Mouse (Mus musculus) stomach, embryonic 16.5 days (tissue): ENCODE measurements around the gene Rps2. TPM values are rescaled to one million over a fixed set of nuclear protein-coding genes. Genes with fewer than 3 reads are reported as not detected.

ENCODE experiments used
- ATAC-seq: fragments of 200-750 bp; cut with Nextera tagmentation; 2 replicates; pipeline ENCODE4 v1.8.0; 2017; ENCODE audit warnings: moderate number of reproducible peaks, moderate TSS enrichment; ENCODE audit not compliant: insufficient read depth, low FRiP score
- H3K27ac ChIP-seq: fragments of 300-500 bp; sonication (generic); 2 replicates; pipeline ENCODE4 v1.5.1; 2014; ENCODE audit warnings: low read length
- H3K27me3 ChIP-seq: fragments of 300-500 bp; sonication (generic); 2 replicates; pipeline ENCODE4 v1.6.1; 2014; ENCODE audit warnings: low read length, control low read depth, mixed read lengths; ENCODE audit not compliant: control insufficient read depth, insufficient read depth
- H3K36me3 ChIP-seq: fragments of 300-500 bp; sonication (generic); 2 replicates; pipeline ENCODE4 v1.6.1; 2014; ENCODE audit warnings: low read length; ENCODE audit not compliant: control insufficient read depth, insufficient read depth
- H3K4me1 ChIP-seq: fragments of 300-500 bp; sonication (generic); 2 replicates; pipeline ENCODE4 v1.6.1; 2014; ENCODE audit warnings: low read length, control low read depth, mixed read lengths; ENCODE audit not compliant: control insufficient read depth, insufficient read depth
- H3K4me2 ChIP-seq: fragments of 300-500 bp; sonication (generic); 2 replicates; pipeline ENCODE4 v1.6.1; 2014; ENCODE audit warnings: low read depth, low read length, mixed read lengths
- H3K4me3 ChIP-seq: fragments of 300-500 bp; sonication (generic); replicated peaks from 2 replicates; pipeline ENCODE4 v1.5.1; 2014; ENCODE audit warnings: mild to moderate bottlenecking, low read length
- H3K9ac ChIP-seq: fragments of 300-500 bp; sonication (generic); 2 replicates; pipeline ENCODE4 v1.6.1; 2014; ENCODE audit warnings: low read length
- H3K9me3 ChIP-seq: fragments of 300-500 bp; sonication (generic); replicated peaks from 2 replicates; pipeline ENCODE4 v1.6.1; 2016; ENCODE audit warnings: low read length, control low read depth; ENCODE audit not compliant: control insufficient read depth
- WGBS: fragments of 180-500 bp; shearing (Covaris S2); extraction: QIAGEN DNeasy Blood & Tissue Kit; methylation state at CpG from one replicate; pipeline ENCODE4 v1.1.7; 2014; 5-methylcytosine and 5-hydroxymethylcytosine counted together
- polyA plus RNA-seq: library from polyadenylated mRNA; unstranded; fragments of >200 nt; fragmentation: Nextera tagmentation; extraction: Ambion mirVana; gene quantifications from 2 replicates; pipeline ENCODE4 v1.2.1, GENCODE M21; 2015

Gene Rps2
- polyA plus RNA-seq, 1 experiment from 2014 or later = 1,212 TPM

DNA sequence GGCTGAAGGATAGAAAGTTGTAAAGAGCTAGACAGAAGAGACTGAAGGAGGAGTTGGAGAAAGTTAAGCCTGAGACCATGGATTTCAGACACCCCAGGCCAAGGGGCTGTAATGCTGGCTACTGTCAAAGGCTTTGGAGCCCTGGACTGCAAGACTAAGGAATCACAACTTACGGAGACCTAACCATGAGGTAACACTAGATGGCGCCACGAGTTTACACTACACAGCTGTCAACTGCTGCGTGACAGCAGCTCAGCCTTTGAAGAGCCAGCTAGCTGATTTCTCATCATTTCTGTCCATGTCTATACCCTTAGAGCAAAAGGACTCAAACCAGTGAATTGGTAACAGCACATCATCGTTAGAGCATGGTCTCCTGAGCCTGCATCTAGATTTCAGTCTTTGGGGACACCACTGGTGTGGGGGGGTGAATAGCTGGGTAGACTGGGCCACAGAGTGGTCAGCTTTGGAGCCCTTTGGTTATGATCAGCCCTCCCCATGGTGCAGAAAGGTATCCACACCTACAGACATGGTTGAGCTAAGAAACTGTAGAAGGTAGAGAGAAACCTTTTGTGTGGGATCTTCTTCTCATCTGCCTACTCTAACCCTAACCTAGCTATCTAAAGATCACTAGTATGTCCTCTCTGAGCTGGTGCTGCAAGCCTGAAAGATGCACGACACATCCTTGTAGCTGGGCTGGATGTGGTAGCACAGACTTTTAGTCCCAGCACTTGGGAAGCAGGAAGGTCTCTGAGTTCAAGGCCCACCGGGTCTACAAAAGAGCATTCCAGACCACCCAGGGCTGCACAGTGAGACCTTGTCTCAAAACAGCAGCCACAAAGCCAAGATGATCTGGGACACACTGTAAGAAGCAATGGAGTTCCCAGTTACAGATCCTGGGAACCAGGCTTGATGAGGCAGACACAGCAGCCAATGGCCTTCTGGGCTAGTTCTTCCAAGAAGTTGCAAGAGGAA lies 27.9 kb downstream of the Rps2 start:
- Histone ChIP-seq H3K4me3 (no peak overlapping the region), H3K36me3 (0 out of 2 replicates have a peak, but pooled peaks cover 3% of the 10 kb centered on the region)
- ATAC-seq = peak; percentile 79; the same call in 1 of the 2 replicates

GRCm38 (mm10) chr17:24746986-24747385 lies 29.1 kb downstream of the Rps2 start:
- H3K27ac ChIP-seq = no peak overlapping the region
- H3K4me1 ChIP-seq = peaks cover 4% of the 10 kb centered on the region; the same call in 1 of the 2 replicates
- no peak overlapping the region for H3K4me2 ChIP-seq
- no peaks in the 10 kb centered on the region for H3K9me3 ChIP-seq
- H3K4me3 ChIP-seq = no peak overlapping the region
- H3K36me3 ChIP-seq = 0 out of 2 replicates have a peak, but pooled peaks cover 3% of the 10 kb centered on the region
- peaks cover 20% of the 10 kb centered on the region for H3K27me3 ChIP-seq
- H3K9ac ChIP-seq = no peak overlapping the region
- 48% methylated on average over 4 of the region's 4 CpGs for WGBS
- ATAC-seq = no peak

More for the DNA sequence above, 27.9 kb downstream of the Rps2 start:
- Histone ChIP-seq H3K27ac (no peak overlapping the region), H3K4me2 (no peak overlapping the region), H3K9ac (no peak overlapping the region), H3K4me1 (peaks cover 4% of the 10 kb centered on the region; the same call in 1 of the 2 replicates), H3K9me3 (no peaks in the 10 kb centered on the region), H3K27me3 (peaks cover 10% of the 10 kb centered on the region; the same call in 1 of the 2 replicates)
- 21% methylated on average over 7 of the region's 7 CpGs for WGBS

DNA sequence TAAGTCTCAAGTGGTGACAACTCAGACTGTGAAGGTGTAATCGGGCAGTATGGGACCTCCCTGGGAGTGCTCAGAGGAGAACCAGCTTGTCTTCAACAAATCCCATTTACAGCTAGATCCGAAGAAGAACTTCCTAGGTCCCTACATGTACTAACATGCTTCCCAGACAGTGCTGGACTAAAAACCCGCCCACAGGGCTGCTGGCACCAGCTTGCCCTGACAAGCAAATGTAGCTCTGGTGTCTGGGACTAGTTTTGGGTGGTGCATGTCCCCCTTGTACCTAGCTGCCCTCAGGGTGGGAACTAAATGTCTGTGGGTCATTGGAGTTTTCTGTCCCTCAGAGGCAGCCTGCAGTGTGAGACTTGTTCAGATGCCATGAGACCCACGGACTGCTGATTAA lies 33.6 kb downstream of the Rps2 start:
- peaks cover 49% of the 10 kb centered on the region for H3K27me3 ChIP-seq
- 20% methylated on average over 4 of the region's 4 CpGs for WGBS
- H3K27ac ChIP-seq = no peak overlapping the region
- H3K36me3 ChIP-seq = no peaks in the 10 kb centered on the region
- ATAC-seq = no peak
- no peak overlapping the region for H3K9ac ChIP-seq
- H3K4me3 ChIP-seq = no peak overlapping the region
- peaks cover 14% of the 10 kb centered on the region; the same call in 1 of the 2 replicates for H3K4me1 ChIP-seq
- H3K9me3 ChIP-seq = no peaks in the 10 kb centered on the region
- no peak overlapping the region for H3K4me2 ChIP-seq

GRCm38 (mm10) chr17:24752415-24753394 lies 34.8 kb downstream of the Rps2 start, which contains the start of gene Hs3st6:
Gene Hs3st6 (plus strand): TSS chr17:24752988.
- Histone ChIP-seq H3K4me1 (peaks cover 10% of the 10 kb centered on the region; the same call in 1 of the 2 replicates), H3K4me3 (peak within 1 kb of the TSS; percentile 58), H3K4me2 (peak within 1 kb of the TSS; percentile 98), H3K27ac (no peak within 1 kb of the TSS), H3K9ac (peak within 1 kb of the TSS; percentile 60), H3K9me3 (no peaks in the 10 kb centered on the region), H3K27me3 (peaks cover 49% of the 10 kb centered on the region), H3K36me3 (no peaks in the 10 kb centered on the region)
- peak; percentile 88 for ATAC-seq
- under 1% methylated on average over 73 of the region's 82 CpGs for WGBS

- H3K36me3 ChIP-seq = no peaks in the 10 kb centered on the region
- no peak overlapping the region for H3K9ac ChIP-seq
- peaks cover 7% of the 10 kb centered on the region; the same call in 1 of the 2 replicates for H3K4me1 ChIP-seq
- 76% methylated on average over 1 of the region's 1 CpGs for WGBS
- peaks cover 26% of the 10 kb centered on the region for H3K27me3 ChIP-seq
- no peaks in the 10 kb centered on the region for H3K9me3 ChIP-seq
- no peak overlapping the region for H3K4me3 ChIP-seq
- no peak for ATAC-seq
- H3K27ac ChIP-seq = no peak overlapping the region
- H3K4me2 ChIP-seq = no peak overlapping the region
These were observed 39.5 kb downstream of the Rps2 start for GRCm38 (mm10) chr17:24757394-24757793.

DNA sequence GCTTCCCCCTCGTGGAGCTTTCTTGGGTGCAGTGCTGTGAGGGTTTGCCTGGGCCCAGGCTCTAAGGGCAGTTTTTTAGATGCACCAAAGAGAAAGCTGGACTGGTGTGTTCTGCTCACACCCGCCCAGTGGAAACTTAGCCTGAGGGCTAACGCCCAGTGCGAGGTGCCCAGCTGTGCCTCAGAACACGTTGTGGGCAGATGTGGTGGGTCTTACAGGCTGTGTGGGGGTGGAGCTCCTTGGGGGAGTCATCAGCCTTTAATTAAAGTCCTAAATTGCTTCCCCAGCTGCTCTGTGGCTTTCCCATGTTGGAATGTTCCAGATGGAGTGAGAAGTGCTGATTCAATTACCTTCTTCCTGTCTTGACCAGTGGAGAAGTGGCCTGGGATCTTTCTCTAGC lies 43.2 kb downstream of the Rps2 start:
- Histone ChIP-seq H3K4me1 (no peaks in the 10 kb centered on the region; the same call in 1 of the 2 replicates), H3K27me3 (no peaks in the 10 kb centered on the region), H3K9me3 (no peaks in the 10 kb centered on the region), H3K4me2 (no peak overlapping the region), H3K4me3 (no peak overlapping the region), H3K9ac (no peak overlapping the region), H3K36me3 (no peaks in the 10 kb centered on the region), H3K27ac (no peak overlapping the region)
- no peak for ATAC-seq
- 55% methylated on average over 5 of the region's 5 CpGs for WGBS

GRCm38 (mm10) chr17:24765016-24765905 lies 47.3 kb downstream of the Rps2 start:
- 0 out of 2 replicates have a peak overlapping the region, but pooled peaks have one; percentile 14 for H3K27ac ChIP-seq
- no peaks in the 10 kb centered on the region for H3K27me3 ChIP-seq
- H3K9ac ChIP-seq = peak overlapping the region; percentile 35
- H3K4me3 ChIP-seq = no peak overlapping the region
- no peaks in the 10 kb centered on the region for H3K9me3 ChIP-seq
- no peak overlapping the region for H3K4me2 ChIP-seq
- peaks cover 4% of the 10 kb centered on the region for H3K4me1 ChIP-seq
- 44% methylated on average over 21 of the region's 22 CpGs for WGBS
- ATAC-seq = peak; percentile 19; the same call in 1 of the 2 replicates
- no peaks in the 10 kb centered on the region for H3K36me3 ChIP-seq
